Mouse (Mus musculus) heart, postnatal 36 days (tissue): ENCODE measurements around the gene Vezf1. TPM values are rescaled to one million over a fixed set of nuclear protein-coding genes. Genes with fewer than 3 reads are reported as not detected.
"Not testable (repeated sequence)": the region's sequence is repeated elsewhere in the genome, so short reads cannot be mapped to it uniquely, and the experiment has no call there.

Experiments
- DNase-seq, 2 experiments: peaks; one replicate each; pipeline ENCODE4 v3.0.0; 2021 to 2022
- intact Hi-C: fragments of 180-260 bp; cut with DNase I; formaldehyde crosslinking; loops from one replicate; pipeline ENCODE4 v1.15.1; 2025
- total RNA-seq, 2 experiments: library from RNA; stranded (reverse); gene quantifications; 2 replicates each; pipeline ENCODE4 v1.2.3; 2021

Gene Vezf1
- total RNA-seq = 10 to 100 TPM; 45.0 to 46.7 TPM

- intact Hi-C loops = loop anchor here (1.0 to 2.0 kb wide), 5 partner anchors 17 to 95 kb away; partner anchors contain the start of gene Cuedc1
Observed at GRCm38 (mm10) chr11:88067586-88068410, at the start of gene Vezf1. Vezf1 (plus strand) TSS chr11:88068279.

GRCm38 (mm10) chr11:88023933-88024332, 44.1 kb upstream of the Vezf1 start:
- intact Hi-C loops = no loop called here
- no peak for DNase-seq

More at GRCm38 (mm10) chr11:88067586-88068410, at the start of gene Vezf1:
- DNase-seq = peak; percentile 75 to 87

DNA sequence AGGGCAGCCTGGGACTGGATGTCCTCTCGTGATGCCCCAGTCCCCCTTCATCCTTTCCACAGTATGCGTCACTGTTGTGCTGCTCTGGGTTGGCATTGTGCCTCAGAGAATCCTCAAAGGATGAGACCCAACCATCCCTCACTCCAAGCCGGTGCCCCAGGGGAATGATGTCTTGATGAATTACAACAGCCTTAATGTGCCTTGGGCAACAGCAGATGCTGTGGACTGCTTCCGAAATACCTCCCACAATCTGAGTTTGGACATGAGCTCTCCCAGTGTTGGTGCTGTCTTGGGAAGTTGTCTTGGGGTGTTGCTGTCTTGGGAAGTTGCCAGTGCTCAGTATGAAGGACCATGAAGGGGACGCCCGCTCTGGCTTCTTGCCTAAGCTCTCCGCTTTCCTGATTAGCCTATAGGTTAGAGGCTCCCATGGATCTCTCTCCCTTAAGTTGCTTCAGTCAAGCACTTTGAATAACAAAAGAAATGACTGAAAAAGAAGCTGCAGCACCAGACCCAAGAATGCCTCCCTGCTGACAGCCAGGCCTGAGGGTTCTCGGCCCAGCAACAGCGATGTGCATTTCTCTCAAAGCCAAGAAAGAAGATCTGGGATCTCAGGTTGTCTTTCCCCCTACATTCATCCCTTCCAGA, 40.6 kb upstream of the Vezf1 start:
- intact Hi-C loops = no loop called here
- DNase-seq = no peak

- no peak for DNase-seq
- intact Hi-C loops = no loop called here
Observed at GRCm38 (mm10) chr11:88028193-88028684, 39.8 kb upstream of the Vezf1 start.

DNA sequence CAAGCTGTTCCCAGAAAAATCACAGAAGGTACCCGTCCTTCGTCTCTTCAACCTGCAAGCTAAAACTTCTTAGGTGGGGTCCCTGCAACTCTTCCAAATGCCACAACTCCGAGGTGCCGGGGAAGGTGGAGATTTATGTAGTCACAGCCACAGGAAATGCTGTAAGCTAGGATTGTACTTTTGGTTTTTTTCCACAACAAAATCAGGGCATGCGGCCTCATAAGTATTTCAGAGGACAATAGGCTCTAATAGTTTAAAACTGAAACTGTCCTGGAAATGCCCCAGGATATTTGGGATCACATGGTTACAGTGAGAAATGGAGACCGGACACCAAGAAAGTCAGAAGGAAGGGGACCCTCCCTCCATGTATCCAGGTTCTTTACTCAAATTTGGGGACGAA, 37.9 kb upstream of the Vezf1 start:
- no peak for DNase-seq
- intact Hi-C loops = no loop called here

GRCm38 (mm10) chr11:88030836-88031235, 37.2 kb upstream of the Vezf1 start:
- intact Hi-C loops = no loop called here
- no peak for DNase-seq

- no peak for DNase-seq
- intact Hi-C loops = no loop called here
Observed at GRCm38 (mm10) chr11:88031753-88032152, 36.3 kb upstream of the Vezf1 start.

DNA sequence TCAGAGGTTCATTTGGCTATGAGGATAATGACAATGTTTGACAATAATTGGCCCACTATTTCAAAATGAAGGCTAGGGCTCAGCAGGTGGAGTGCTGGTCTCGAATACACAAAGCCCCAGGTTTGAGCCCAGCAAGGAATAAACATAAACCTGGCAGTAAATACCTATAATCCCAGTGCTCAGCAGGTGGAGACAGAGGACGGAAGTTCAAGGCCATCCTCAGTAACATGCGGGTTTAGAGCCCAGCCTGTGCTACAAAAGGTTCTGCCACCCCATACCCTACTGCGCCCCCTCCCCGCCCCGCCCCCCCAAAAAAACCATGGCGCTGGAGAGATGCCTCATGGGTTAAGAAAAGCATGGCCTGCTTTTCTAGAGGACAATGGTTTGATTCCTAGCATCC, 32.1 kb upstream of the Vezf1 start:
- DNase-seq = no peak
- intact Hi-C loops = no loop called here

DNA sequence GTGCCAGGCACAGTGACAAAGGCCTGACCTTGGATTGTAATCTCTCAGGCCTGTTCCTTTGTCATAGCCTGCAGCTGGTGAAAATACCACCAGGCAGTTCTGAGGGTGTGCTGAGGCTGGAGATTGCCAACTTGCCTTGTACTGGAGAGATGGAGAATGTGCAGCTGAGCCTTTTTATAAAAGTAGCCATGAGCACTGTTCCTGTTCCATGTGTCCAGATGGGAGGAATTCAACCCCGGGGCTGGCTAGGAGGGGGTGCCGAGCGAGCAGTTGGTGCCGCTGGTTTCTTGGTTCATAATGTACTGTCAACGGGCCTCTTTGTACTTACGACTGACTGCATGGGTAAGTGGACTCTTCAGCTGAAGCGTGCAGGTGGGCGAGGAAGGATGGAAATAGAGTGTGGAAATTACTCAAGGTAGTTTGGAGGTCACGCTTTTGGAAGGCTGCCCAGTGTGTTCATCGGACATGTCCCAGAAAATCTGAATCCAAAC, 31.3 kb upstream of the Vezf1 start:
- intact Hi-C loops = no loop called here
- no peak for DNase-seq

GRCm38 (mm10) chr11:88037386-88037785, 30.7 kb upstream of the Vezf1 start:
- no peak for DNase-seq
- intact Hi-C loops = no loop called here

DNA sequence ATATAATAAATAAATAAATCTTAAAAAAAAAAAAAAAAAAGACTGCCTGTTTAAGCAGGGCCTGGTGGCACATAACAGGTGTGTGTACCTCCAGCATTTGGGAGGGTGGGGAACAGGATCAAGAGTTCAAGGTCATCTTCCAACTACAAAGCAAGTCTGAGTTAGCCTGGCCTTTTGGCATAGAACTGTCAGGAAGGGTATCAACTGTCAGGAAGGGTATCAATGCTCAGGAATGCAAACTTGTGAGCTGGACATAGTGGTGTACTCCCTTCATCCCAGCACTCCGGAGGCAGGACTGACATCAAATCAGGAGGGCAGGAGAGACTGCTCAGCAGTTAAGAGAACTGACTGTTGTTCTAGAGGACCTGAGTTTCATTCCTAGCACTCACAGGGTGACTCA, 29.0 kb upstream of the Vezf1 start:
- no peak for DNase-seq
- intact Hi-C loops = no loop called here

GRCm38 (mm10) chr11:88044314-88044713, 23.8 kb upstream of the Vezf1 start:
- intact Hi-C loops = no loop called here
- no peak for DNase-seq

DNA sequence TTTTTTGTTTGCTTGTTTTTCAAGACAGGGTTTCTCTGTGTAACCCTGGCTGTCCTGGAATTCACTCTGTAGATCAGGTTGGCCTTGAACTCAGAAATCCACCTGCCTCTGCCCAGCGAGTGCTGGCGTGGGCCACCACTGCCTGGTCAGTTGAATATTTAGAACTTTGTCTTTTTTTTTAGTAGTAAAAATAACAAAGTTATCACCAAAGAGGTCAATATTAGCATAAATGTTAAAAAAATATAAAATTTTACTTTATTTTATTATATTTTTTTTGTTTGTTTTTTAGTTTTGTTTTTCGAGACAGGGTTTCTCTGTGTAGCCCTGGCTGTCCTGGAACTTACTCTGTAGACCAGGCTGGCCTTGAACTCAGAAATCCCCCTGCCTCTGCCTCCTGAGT, 22.9 kb upstream of the Vezf1 start:
- intact Hi-C loops, DNase-seq: not testable (repeated sequence)

DNA sequence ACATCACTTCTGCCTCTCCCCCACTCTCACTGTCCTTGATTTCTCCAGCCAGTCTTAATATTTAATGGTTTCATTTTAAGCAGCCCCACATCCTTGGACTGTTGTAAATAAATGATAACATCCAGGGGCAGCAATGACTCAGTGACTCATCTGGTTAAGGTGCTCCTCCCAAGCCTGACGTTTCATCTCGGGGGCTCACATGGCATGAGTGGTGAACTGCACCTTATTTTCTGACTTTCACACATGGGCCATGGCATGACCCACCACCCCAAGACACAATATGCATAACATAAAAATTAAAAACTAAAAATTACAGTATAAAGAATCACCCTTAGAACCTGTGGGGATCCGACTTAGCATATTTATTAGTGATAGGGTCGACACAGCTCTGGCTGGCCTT, 22.2 kb upstream of the Vezf1 start:
- intact Hi-C loops = loop anchor here (2.0 kb wide), 1 partner anchor 59 kb away; the partner anchor contains the start of gene Dynll2
- no peak for DNase-seq

- intact Hi-C loops = loop anchor here (2.0 kb wide), 1 partner anchor 60 kb away; the partner anchor contains the start of gene Dynll2
- no peak for DNase-seq
Observed at GRCm38 (mm10) chr11:88046323-88046937, 21.6 kb upstream of the Vezf1 start.

DNA sequence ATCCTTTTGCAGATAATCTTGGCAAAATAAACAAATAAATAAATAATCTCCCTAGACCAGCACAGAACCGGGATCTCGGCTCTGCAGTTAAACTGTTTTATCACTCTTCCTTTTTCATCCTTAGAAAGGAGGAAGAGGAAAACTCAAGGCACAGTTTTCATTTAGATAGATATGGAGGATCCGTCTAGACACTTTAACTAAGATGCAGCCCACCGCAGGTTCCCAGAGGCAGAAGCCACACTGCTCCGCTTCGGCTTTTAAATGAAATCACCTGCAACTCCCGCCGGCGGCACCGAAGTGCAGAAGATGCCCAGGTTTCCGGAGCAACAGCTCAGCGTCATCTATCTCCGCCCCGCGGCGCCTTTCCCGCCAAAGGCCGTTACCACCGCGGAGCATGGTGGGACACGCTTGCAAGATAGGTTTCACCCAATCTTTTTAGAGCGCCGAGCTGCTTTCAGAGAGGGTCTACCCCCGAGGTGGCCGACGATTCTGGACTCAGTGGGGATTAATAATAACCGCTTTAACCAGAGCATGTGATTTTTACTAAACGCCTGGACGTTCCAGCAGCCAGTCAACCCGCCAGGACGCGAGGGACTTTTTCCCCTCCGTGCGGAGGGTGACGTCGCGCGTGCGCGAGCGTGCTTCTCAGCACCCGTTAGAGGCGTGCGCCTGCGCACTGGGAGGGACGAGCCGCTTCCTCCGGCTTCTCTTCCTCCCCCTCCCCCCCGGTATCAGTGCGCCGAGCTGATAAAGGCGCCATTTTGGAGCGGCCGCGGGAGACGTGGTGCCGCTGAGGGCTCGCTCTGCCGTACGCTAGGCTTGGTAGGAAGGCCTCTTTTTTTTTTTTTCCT, 20.9 kb upstream of the Vezf1 start, which contains the start of gene Srsf1:
TSS of gene Srsf1 (plus strand) at position 430 of the 851 bp plus-strand sequence.
- peak; percentile 97 to 98 for DNase-seq
- intact Hi-C loops = loop anchor here (2.0 kb wide), 1 partner anchor 60 kb away; the partner anchor contains the start of gene Dynll2

DNA sequence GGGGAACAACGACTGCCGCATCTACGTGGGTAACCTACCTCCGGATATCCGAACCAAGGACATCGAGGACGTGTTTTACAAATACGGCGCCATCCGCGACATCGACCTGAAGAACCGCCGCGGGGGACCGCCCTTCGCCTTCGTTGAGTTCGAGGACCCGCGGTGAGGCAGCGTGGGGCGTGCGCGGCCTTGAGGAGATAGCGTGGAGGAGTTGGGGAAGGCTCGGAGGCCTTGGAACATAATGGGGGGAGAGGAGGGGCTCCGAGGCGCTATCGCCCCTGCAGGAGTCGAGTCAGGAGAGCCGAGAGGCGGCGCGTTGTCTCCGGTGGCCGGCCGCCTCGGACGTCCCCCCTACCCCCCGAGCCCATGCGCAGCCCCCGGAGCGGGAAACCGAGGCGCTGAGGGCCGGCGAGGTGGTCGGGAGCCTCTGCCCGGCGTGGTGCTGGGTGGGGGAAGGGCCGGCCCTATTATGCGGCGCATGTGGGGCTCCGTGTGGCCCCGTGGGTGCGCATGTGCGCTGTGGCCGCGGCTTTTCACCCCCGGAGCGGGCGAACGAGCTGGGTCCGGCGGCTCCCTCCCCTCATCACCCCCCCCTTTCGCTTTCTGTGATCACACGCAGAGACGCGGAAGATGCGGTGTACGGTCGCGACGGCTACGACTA, 20.1 kb upstream of the Vezf1 start:
- intact Hi-C loops = loop anchor here (2.0 kb wide), 3 partner anchors 21 to 73 kb away; partner anchors contain the start of genes Dynll2 and Vezf1

DNA sequence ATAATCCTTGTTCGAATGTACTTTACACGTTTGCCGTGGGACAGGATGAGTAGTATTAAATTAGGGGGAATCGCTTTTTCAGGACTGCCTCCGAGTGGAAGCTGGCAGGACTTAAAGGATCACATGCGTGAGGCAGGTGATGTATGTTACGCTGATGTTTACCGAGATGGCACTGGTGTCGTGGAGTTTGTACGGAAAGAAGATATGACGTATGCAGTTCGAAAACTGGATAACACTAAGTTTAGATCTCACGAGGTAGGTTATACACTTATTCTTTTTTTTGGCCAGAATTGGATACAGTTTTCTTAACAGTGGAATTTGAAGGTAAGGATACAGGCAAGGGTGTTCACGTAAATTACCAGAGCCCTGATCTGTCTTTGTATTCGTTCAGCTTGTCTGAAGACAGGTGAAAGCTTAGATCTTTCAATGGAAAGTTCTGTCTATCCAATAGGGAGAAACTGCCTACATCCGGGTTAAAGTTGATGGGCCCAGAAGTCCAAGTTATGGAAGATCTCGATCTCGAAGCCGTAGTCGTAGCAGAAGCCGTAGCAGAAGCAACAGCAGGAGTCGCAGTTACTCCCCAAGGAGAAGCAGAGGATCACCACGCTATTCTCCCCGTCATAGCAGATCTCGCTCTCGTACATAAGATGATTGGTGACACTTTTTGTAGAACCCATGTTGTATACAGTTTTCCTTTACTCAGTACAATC, 19.0 kb upstream of the Vezf1 start:
- no peak for DNase-seq
- intact Hi-C loops = loop anchor here (2.0 kb wide), 2 partner anchors 20 to 74 kb away; partner anchors contain the start of gene Vezf1

More for the DNA sequence above, 20.1 kb upstream of the Vezf1 start:
- peak; percentile 60 to 75 for DNase-seq
